Mouse (Mus musculus): ENCODE measurements around the gene Kif19a. TPM values are rescaled to one million over a fixed set of nuclear protein-coding genes. Genes with fewer than 3 reads are reported as not detected.

The Kif19a gene
- total RNA-seq, 2 experiments from 2014 or later: 4.5 to 4.8 TPM

GRCm38 (mm10) chr11:114797981-114798380, 32.8 kb downstream of the Kif19a start:
- no peak for DNase-seq (ENCODE audit: low spot score in 2 of 2)
- intact Hi-C loops (cut with DNase I): loop anchor here (10.0 kb wide), 1 partner anchor 123 kb away; the partner anchor contains the start of gene Ttyh2

- no peak for DNase-seq (ENCODE audit: low spot score in 2 of 2)
- intact Hi-C loops (cut with DNase I): loop anchor here (10.0 kb wide), 1 partner anchor 124 kb away; the partner anchor contains the start of gene Ttyh2
Measured at GRCm38 (mm10) chr11:114798624-114799023, 33.4 kb downstream of the Kif19a start, which contains the start of gene Gpr142. Gene Gpr142 (plus strand): TSS chr11:114798924.

- intact Hi-C loops (cut with DNase I): no loop called here
- no peak for DNase-seq (ENCODE audit: low spot score in 2 of 2)
Measured at GRCm38 (mm10) chr11:114801906-114802305, 36.7 kb downstream of the Kif19a start.

GRCm38 (mm10) chr11:114802540-114803267, 37.5 kb downstream of the Kif19a start:
- intact Hi-C loops (cut with DNase I): no loop called here
- DNase-seq (ENCODE audit: low spot score in 2 of 2): no peak

GRCm38 (mm10) chr11:114803990-114804389, 38.8 kb downstream of the Kif19a start:
- DNase-seq (ENCODE audit: low spot score in 2 of 2): no peak
- intact Hi-C loops (cut with DNase I): no loop called here

- intact Hi-C loops (cut with DNase I): no loop called here
- no peak for DNase-seq (ENCODE audit: low spot score in 2 of 2)
Measured at GRCm38 (mm10) chr11:114807025-114807424, 41.8 kb downstream of the Kif19a start.

GRCm38 (mm10) chr11:114807686-114808427, 42.7 kb downstream of the Kif19a start:
- DNase-seq (ENCODE audit: low spot score in 2 of 2): no peak
- intact Hi-C loops (cut with DNase I): no loop called here

- intact Hi-C loops (cut with DNase I): no loop called here
- DNase-seq (ENCODE audit: low spot score in 2 of 2): no peak
Measured at GRCm38 (mm10) chr11:114809371-114809770, 44.2 kb downstream of the Kif19a start.

GRCm38 (mm10) chr11:114810344-114810743, 45.2 kb downstream of the Kif19a start:
- intact Hi-C loops (cut with DNase I): no loop called here
- DNase-seq (ENCODE audit: low spot score in 2 of 2): no peak

- DNase-seq (ENCODE audit: low spot score in 2 of 2): peak; percentile 84 to 90
- intact Hi-C loops (cut with DNase I): loop anchor here (2.0 kb wide), 3 partner anchors 64 to 100 kb away; no protein-coding TSS in a partner anchor
Measured at GRCm38 (mm10) chr11:114812731-114813240, 47.6 kb downstream of the Kif19a start.

GRCm38 (mm10) chr11:114814873-114815592, 49.8 kb downstream of the Kif19a start:
- intact Hi-C loops (cut with DNase I): no loop called here
- no peak for DNase-seq (ENCODE audit: low spot score in 2 of 2)

- no peak for DNase-seq (ENCODE audit: low spot score in 2 of 2)
- intact Hi-C loops (cut with DNase I): no loop called here
Measured at GRCm38 (mm10) chr11:114816934-114817333, 51.7 kb downstream of the Kif19a start.

GRCm38 (mm10) chr11:114818185-114818584, 53.0 kb downstream of the Kif19a start:
- intact Hi-C loops (cut with DNase I): no loop called here
- DNase-seq (ENCODE audit: low spot score in 2 of 2): no peak

GRCm38 (mm10) chr11:114819110-114819509, 53.9 kb downstream of the Kif19a start:
- intact Hi-C loops (cut with DNase I): no loop called here
- DNase-seq (ENCODE audit: low spot score in 2 of 2): no peak

GRCm38 (mm10) chr11:114820444-114820843, 55.3 kb downstream of the Kif19a start:
- DNase-seq (ENCODE audit: low spot score in 2 of 2): no peak
- intact Hi-C loops (cut with DNase I): no loop called here

- intact Hi-C loops (cut with DNase I): no loop called here
- no peak for DNase-seq (ENCODE audit: low spot score in 2 of 2)
Measured at GRCm38 (mm10) chr11:114821325-114821724, 56.1 kb downstream of the Kif19a start.

GRCm38 (mm10) chr11:114822727-114823126, 57.5 kb downstream of the Kif19a start:
- DNase-seq (ENCODE audit: low spot score in 2 of 2): peak; percentile 87 to 88
- intact Hi-C loops (cut with DNase I): loop anchor here (2.0 kb wide), 1 partner anchor 28 kb away; the partner anchor contains the start of gene Btbd17

GRCm38 (mm10) chr11:114823199-114823725, 58.1 kb downstream of the Kif19a start:
- intact Hi-C loops (cut with DNase I): loop anchor here (2.0 kb wide), 1 partner anchor 28 kb away; the partner anchor contains the start of gene Btbd17

GRCm38 (mm10) chr11:114826686-114827085, 61.5 kb downstream of the Kif19a start:
- intact Hi-C loops (cut with DNase I): no loop called here
- no peak for DNase-seq (ENCODE audit: low spot score in 2 of 2)

More at GRCm38 (mm10) chr11:114823199-114823725, 58.1 kb downstream of the Kif19a start:
- no peak for DNase-seq (ENCODE audit: low spot score in 2 of 2)
